In genomic region chr8:120572534-120572933, GRCm38 (mm10) we compare ENCODE assay signal across 11 mouse cellular contexts. TPM values are rescaled to one million over a fixed set of nuclear protein-coding genes. Genes with fewer than 3 reads are reported as not detected.
DNase-seq lines count a peak whose midpoint lies in the region; ATAC-seq and TF ChIP-seq lines count a peak whose summit lies in the region.
"Had no signal": no experiment of that assay in that cellular context is flagged by ENCODE, and none has a peak within 500 bp of the region (broad histone marks: within the 10 kb centered on the region; RNA-seq: fewer than 3 reads in every experiment).

No protein-coding gene starts in this region.

- DNase-seq in CD4-positive, CD25-positive, alpha-beta regulatory T cell, adult 2 months (ENCODE audit: low read depth, low spot score), result peak; percentile 34
- peak; percentile 82 for DNase-seq in right cerebral cortex, adult 18-20 months
- DNase-seq in right cerebral cortex, postnatal 4 days, result no peak
- peak; percentile 67 for DNase-seq in lung, postnatal 25 days (ENCODE audit: low spot score)
- DNase-seq in spleen, postnatal 4 days (ENCODE audit: low spot score in 2 of 2), result peak; percentile 66 to 84
- no peak for DNase-seq in gastrocnemius, adult 2 months
- no peak for DNase-seq in heart, embryonic 10.5 days (ENCODE audit: low spot score)

- H3K27ac ChIP-seq in gastrocnemius, adult 2 months, result no peak overlapping the region
- no peak overlapping the region for H3K27ac ChIP-seq in heart, embryonic 10.5 days
- H3K27ac ChIP-seq: heart, adult 2 months had no signal

- H3K4me1 ChIP-seq in heart, embryonic 10.5 days, result peaks cover 71% of the 10 kb centered on the region

- H3K27me3 ChIP-seq in heart, embryonic 10.5 days (ENCODE audit: insufficient read depth, poor library complexity, severe bottlenecking), result no peaks in the 10 kb centered on the region
- H3K27me3 ChIP-seq: megakaryocyte, embryonic 14.5 days; Patski had no signal

- WGBS in heart, embryonic 10.5 days, result 78% methylated on average over 21 of the region's 21 CpGs

- TF ChIP-seq CTCF in gastrocnemius, adult 2 months (IDR thresholded peaks at IDR 0.05), result no peak

- H3K4me3 ChIP-seq in gastrocnemius, adult 2 months, result no peak overlapping the region
- no peak overlapping the region for H3K4me3 ChIP-seq in heart, embryonic 10.5 days
- H3K4me3 ChIP-seq: heart, adult 2 months; megakaryocyte, embryonic 14.5 days had no signal

- intact Hi-C loops in gastrocnemius, adult 2 months (cut with DNase I), result no loop called here

- peaks cover 100% of the 10 kb centered on the region for H3K36me3 ChIP-seq in heart, embryonic 10.5 days

- ATAC-seq in CD4-positive, CD25-positive, alpha-beta regulatory T cell, adult 4 months, result no peak
- ATAC-seq: Patski had no signal

- H3K9me3 ChIP-seq in heart, embryonic 10.5 days, result no peaks in the 10 kb centered on the region
- H3K9me3 ChIP-seq: megakaryocyte, embryonic 14.5 days had no signal

RNA-seq across cellular contexts. Expression of gene Gins2, which starts 16.6 kb away (rescaled TPM):
- polyA plus RNA-seq in CD4-positive, CD25-positive, alpha-beta regulatory T cell, adult 4 months (2017; shearing (Covaris generic)), result 10 to 100 TPM; 14.6 to 20.6 TPM
- total RNA-seq in gastrocnemius, adult 2 months (2021), result under 1 TPM; 0.36 to 0.67 TPM
- 106 and 125 TPM in 2 replicates for polyA plus RNA-seq in heart, embryonic 10.5 days (2016; fragmentation: Nextera tagmentation; extraction: Ambion mirVana)

Comparison
In these comparisons a context has a peak if more than half of its experiments do, and no peak if none do; other contexts are left out.
1. DNase-seq: peak in CD4-positive, CD25-positive, alpha-beta regulatory T cell, adult 2 months (single experiment), right cerebral cortex, adult 18-20 months (single experiment), lung, postnatal 25 days (single experiment) and spleen, postnatal 4 days (2 of 2); none in right cerebral cortex, postnatal 4 days (single experiment), gastrocnemius, adult 2 months (single experiment) and heart, embryonic 10.5 days (single experiment).